Mouse (Mus musculus) cortical plate, adult 2 months (tissue): ENCODE results near the gene Tpi1.
A peak's percentile ranks its signal among the peaks of the same experiment; 100 is the strongest.

Source experiments
- CTCF ChIP-seq: fragments of 200-500 bp; IDR thresholded peaks from 2 replicates; pipeline ENCODE4 v1.5.1; 2011; ENCODE audit warnings: mild to moderate bottlenecking, control low read depth, low read length; ENCODE audit not compliant: insufficient read depth; ENCODE audit errors: extremely low read depth
- POLR2A ChIP-seq: fragments of 200-500 bp; IDR thresholded peaks from 2 replicates; pipeline ENCODE4 v1.6.1; 2011; ENCODE audit warnings: mild to moderate bottlenecking, low read length, control low read depth; ENCODE audit not compliant: insufficient read depth; ENCODE audit errors: extremely low read depth

DNA sequence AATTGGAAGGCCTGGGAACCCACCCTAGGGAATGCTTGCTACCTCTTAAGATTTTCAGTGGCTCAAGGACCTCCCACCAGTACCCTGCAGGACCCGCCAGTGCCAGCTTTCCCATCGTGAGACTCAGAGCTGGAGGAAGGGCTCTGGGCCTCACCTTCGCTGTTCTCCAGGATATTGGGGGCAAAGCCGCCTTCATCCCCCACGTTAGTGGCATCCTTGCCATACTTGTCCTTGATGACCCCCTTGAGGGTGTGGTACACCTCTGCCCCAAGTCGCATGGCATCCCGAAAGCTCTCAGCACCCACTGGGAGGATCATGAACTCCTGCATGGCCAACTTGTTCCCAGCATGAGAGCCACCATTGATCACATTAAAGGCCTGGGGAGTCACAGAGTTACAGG is 48.1 kb downstream of the Tpi1 start:
- no peak for TF ChIP-seq CTCF
- peak; percentile 15; the same call in 1 of the 2 replicates for TF ChIP-seq POLR2A
